Comparison of ENCODE assay signal across 29 mouse cellular contexts in the genomic region with DNA sequence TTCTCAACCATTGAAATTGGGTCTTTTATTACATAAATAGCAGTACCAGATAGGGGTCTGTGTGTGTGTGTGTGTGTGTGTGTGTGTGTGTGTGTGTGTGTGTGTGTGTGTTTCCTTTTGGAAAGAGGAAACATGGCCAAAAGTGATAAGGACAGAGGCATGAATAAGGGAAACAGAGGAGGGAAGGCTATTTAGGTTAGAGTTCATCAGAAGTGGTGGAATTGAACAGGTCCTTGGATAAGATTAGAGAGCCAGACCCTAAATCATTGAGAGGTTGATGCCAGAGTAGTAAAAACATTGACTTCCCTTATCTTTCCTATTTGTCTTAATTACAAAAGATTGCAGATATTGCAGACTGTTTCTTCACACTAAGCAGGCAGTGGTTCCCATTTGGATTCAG.
"Had no signal": no experiment of that assay in that cellular context is flagged by ENCODE, and none has a peak within 500 bp of the region (broad histone marks: within the 10 kb centered on the region; RNA-seq: fewer than 3 reads in every experiment).

No protein-coding gene starts in this region.

- H3K9ac ChIP-seq: heart, embryonic 13.5 days; heart, embryonic 15.5 days; hindbrain, embryonic 12.5 days; hindbrain, embryonic 14.5 days; intestine, embryonic 15.5 days; kidney, embryonic 15.5 days; limb, embryonic 12.5 days; liver, embryonic 13.5 days; liver, embryonic 15.5 days had no signal

- ATAC-seq: hindbrain, embryonic 16.5 days; inflammation-experienced regulatory T-cells, adult 6 months; intestine, embryonic 15.5 days; intestine, postnatal 0 days had no signal

- H3K4me3 ChIP-seq: heart, embryonic 10.5 days; heart, embryonic 13.5 days; heart, embryonic 15.5 days; hindbrain, embryonic 10.5 days; hindbrain, embryonic 12.5 days; intestine, embryonic 15.5 days; kidney, embryonic 15.5 days; limb, embryonic 10.5 days; limb, embryonic 12.5 days; liver, embryonic 13.5 days; liver, embryonic 15.5 days had no signal

- H3K4me2 ChIP-seq: heart, embryonic 13.5 days; heart, embryonic 15.5 days; hindbrain, embryonic 12.5 days; hindbrain, embryonic 14.5 days; intestine, embryonic 15.5 days; kidney, embryonic 15.5 days; limb, embryonic 12.5 days; liver, embryonic 11.5 days; liver, embryonic 13.5 days; liver, embryonic 15.5 days had no signal

- H3K36me3 ChIP-seq: heart, embryonic 10.5 days; heart, embryonic 13.5 days; heart, embryonic 15.5 days; hindbrain, embryonic 10.5 days; hindbrain, embryonic 12.5 days; intestine, embryonic 15.5 days; kidney, embryonic 15.5 days; limb, embryonic 10.5 days; limb, embryonic 12.5 days; liver, embryonic 13.5 days; liver, embryonic 15.5 days had no signal

- H3K4me1 ChIP-seq: heart, embryonic 10.5 days; heart, embryonic 13.5 days; heart, embryonic 15.5 days; hindbrain, embryonic 10.5 days; hindbrain, embryonic 12.5 days; intestine, embryonic 15.5 days; kidney, embryonic 15.5 days; limb, embryonic 10.5 days; limb, embryonic 12.5 days; liver, embryonic 13.5 days; liver, embryonic 15.5 days had no signal

- H3K9me3 ChIP-seq: heart, embryonic 10.5 days; heart, embryonic 13.5 days; heart, embryonic 15.5 days; hindbrain, embryonic 10.5 days; hindbrain, embryonic 12.5 days; intestine, embryonic 15.5 days; kidney, embryonic 15.5 days; limb, embryonic 10.5 days; limb, embryonic 12.5 days; liver, embryonic 13.5 days; liver, embryonic 15.5 days had no signal

- H3K27ac ChIP-seq: heart, embryonic 10.5 days; heart, embryonic 13.5 days; heart, embryonic 15.5 days; hindbrain, embryonic 10.5 days; hindbrain, embryonic 12.5 days; hindbrain, embryonic 14.5 days; intestine, embryonic 15.5 days; kidney, embryonic 15.5 days; kidney, postnatal 0 days; limb, embryonic 10.5 days; limb, embryonic 12.5 days; liver, embryonic 13.5 days; liver, embryonic 15.5 days had no signal

- H3K27me3 ChIP-seq: heart, embryonic 13.5 days; heart, embryonic 15.5 days; hindbrain, embryonic 12.5 days; intestine, embryonic 15.5 days; kidney, embryonic 15.5 days; limb, embryonic 12.5 days; liver, embryonic 13.5 days; liver, embryonic 15.5 days had no signal

- DNase-seq: gastrocnemius, postnatal 14 days; gastrocnemius, postnatal 36 days; heart, adult 11 months; heart, postnatal 14 days; heart, postnatal 36 days; kidney, adult 2 months; kidney, adult 9 months; kidney, postnatal 14 days; kidney, postnatal 36 days; layer of hippocampus, adult 9-11 months; layer of hippocampus, postnatal 36 days; liver; liver, embryonic 13.5 days had no signal
